Mouse (Mus musculus): ENCODE data around the gene Mgat4b. TPM values are rescaled to one million over a fixed set of nuclear protein-coding genes. Genes with fewer than 3 reads are reported as not detected.

The Mgat4b gene
- total and polyA plus RNA-seq, 2 experiments from 2014 or later: 91.8 to 107 TPM

GRCm38 (mm10) chr11:50230481-50231304 lies 20.0 kb downstream of the Mgat4b start:
- 0 out of 2 replicates have a peak overlapping the region, but pooled peaks have one; percentile 26 for H3K4me2 ChIP-seq (ENCODE audit: low read depth)
- WGBS: 29% methylated on average over 45 of the region's 45 CpGs
- 0 out of 2 replicates have a peak overlapping the region, but pooled peaks have one; percentile 40 for H3K27ac ChIP-seq (ENCODE audit: low read depth, low read length)
- H3K9me3 ChIP-seq (ENCODE audit: low read length): no peaks in the 10 kb centered on the region
- H3K36me3 ChIP-seq (ENCODE audit: insufficient read depth): peaks cover 46% of the 10 kb centered on the region
- H3K27me3 ChIP-seq (ENCODE audit: insufficient read depth, low read length): 0 out of 2 replicates have a peak, but pooled peaks cover 4% of the 10 kb centered on the region
- ATAC-seq (no peak), DNase-seq (no peak)
- H3K4me1 ChIP-seq (ENCODE audit: insufficient read depth): peaks cover 10% of the 10 kb centered on the region
- no peak overlapping the region for H3K9ac ChIP-seq
- H3K4me3 ChIP-seq (ENCODE audit: low read depth, low read length): peak overlapping the region; percentile 9; the same call in 1 of the 2 replicates
- TF ChIP-seq CTCF (IDR thresholded peaks at IDR 0.05; ENCODE audit: low read depth): no peak

- H3K4me2 ChIP-seq (ENCODE audit: low read depth): 0 out of 2 replicates have a peak overlapping the region, but pooled peaks have one; percentile 26
- peaks cover 9% of the 10 kb centered on the region for H3K4me1 ChIP-seq (ENCODE audit: insufficient read depth)
- peak; percentile 69 for TF ChIP-seq CTCF (IDR thresholded peaks at IDR 0.05; ENCODE audit: low read depth)
- H3K27ac ChIP-seq (ENCODE audit: low read depth, low read length): no peak overlapping the region
- H3K36me3 ChIP-seq (ENCODE audit: insufficient read depth): peaks cover 46% of the 10 kb centered on the region
- ATAC-seq (peak; percentile 34; the same call in 1 of the 2 replicates), DNase-seq (peak; percentile 84)
- no peak overlapping the region for H3K4me3 ChIP-seq (ENCODE audit: low read depth, low read length)
- 21% methylated on average over 8 of the region's 8 CpGs for WGBS
- 0 out of 2 replicates have a peak, but pooled peaks cover 5% of the 10 kb centered on the region for H3K27me3 ChIP-seq (ENCODE audit: insufficient read depth, low read length)
- H3K9me3 ChIP-seq (ENCODE audit: low read length): no peaks in the 10 kb centered on the region
- H3K9ac ChIP-seq: no peak overlapping the region
Observed at GRCm38 (mm10) chr11:50231411-50231810, 20.7 kb downstream of the Mgat4b start.

- Histone ChIP-seq H3K9ac (no peak overlapping the region), H3K27me3 (ENCODE audit: insufficient read depth, low read length) (0 out of 2 replicates have a peak, but pooled peaks cover 5% of the 10 kb centered on the region), H3K4me3 (ENCODE audit: low read depth, low read length) (no peak overlapping the region), H3K9me3 (ENCODE audit: low read length) (no peaks in the 10 kb centered on the region), H3K4me2 (ENCODE audit: low read depth) (no peak overlapping the region), H3K27ac (ENCODE audit: low read depth, low read length) (no peak overlapping the region), H3K4me1 (ENCODE audit: insufficient read depth) (peaks cover 11% of the 10 kb centered on the region), H3K36me3 (ENCODE audit: insufficient read depth) (peaks cover 46% of the 10 kb centered on the region)
- DNase-seq (no peak), ATAC-seq (no peak)
- no peak for TF ChIP-seq CTCF (IDR thresholded peaks at IDR 0.05; ENCODE audit: low read depth)
- 95% methylated on average over 13 of the region's 13 CpGs for WGBS
Observed at GRCm38 (mm10) chr11:50233022-50233421, 22.3 kb downstream of the Mgat4b start.

DNA sequence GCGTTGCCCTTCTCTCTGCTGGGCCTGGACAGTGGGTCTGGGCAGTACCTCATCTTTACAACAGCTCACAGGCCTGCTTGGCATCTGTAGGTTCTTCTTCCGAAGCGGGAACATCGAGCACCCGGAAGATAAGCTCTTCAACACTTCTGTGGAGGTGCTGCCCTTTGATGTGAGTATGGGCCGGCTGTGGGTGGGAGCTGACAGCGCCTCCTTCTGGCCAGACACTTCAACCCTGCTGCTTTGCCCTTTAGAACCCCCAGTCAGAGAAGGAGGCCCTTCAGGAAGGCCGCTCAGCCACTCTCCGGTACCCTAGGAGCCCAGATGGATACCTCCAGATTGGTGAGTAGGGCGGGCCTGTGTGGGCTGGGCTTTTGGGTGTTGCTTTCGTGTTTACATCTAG lies 23.3 kb downstream of the Mgat4b start:
- H3K4me1 ChIP-seq (ENCODE audit: insufficient read depth): peaks cover 11% of the 10 kb centered on the region
- H3K4me2 ChIP-seq (ENCODE audit: low read depth): no peak overlapping the region
- H3K9me3 ChIP-seq (ENCODE audit: low read length): no peaks in the 10 kb centered on the region
- no peak overlapping the region for H3K4me3 ChIP-seq (ENCODE audit: low read depth, low read length)
- H3K36me3 ChIP-seq (ENCODE audit: insufficient read depth): peaks cover 46% of the 10 kb centered on the region
- no peak overlapping the region for H3K27ac ChIP-seq (ENCODE audit: low read depth, low read length)
- 90% methylated on average over 11 of the region's 11 CpGs for WGBS
- no peak for DNase-seq
- TF ChIP-seq CTCF (IDR thresholded peaks at IDR 0.05; ENCODE audit: low read depth): no peak
- 0 out of 2 replicates have a peak, but pooled peaks cover 5% of the 10 kb centered on the region for H3K27me3 ChIP-seq (ENCODE audit: insufficient read depth, low read length)
- H3K9ac ChIP-seq: no peak overlapping the region
- no peak for ATAC-seq

DNA sequence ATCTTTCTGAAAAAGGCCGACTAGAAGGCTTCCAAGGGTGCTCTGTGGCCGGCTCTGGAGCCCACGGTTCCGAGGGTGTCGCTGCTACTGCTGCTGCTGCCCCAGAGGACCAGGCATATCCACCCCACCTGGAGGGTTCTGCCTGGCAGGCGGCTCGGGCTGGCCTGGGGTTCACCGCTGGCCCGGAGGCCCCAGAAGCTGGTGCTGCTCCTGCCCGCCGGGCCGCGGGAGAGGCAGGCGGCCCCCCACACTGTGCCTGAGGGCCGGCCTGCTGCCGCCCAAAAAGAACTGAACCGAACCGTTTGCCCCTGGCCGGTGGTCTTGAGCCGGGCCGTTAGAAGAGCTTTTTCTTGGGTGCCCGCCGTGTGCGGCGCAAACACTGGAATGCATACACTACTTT lies 23.9 kb downstream of the Mgat4b start:
- DNase-seq: no peak
- Histone ChIP-seq H3K27ac (ENCODE audit: low read depth, low read length) (no peak overlapping the region), H3K27me3 (ENCODE audit: insufficient read depth, low read length) (0 out of 2 replicates have a peak, but pooled peaks cover 5% of the 10 kb centered on the region), H3K9me3 (ENCODE audit: low read length) (no peaks in the 10 kb centered on the region), H3K4me3 (ENCODE audit: low read depth, low read length) (no peak overlapping the region), H3K4me2 (ENCODE audit: low read depth) (no peak overlapping the region), H3K4me1 (ENCODE audit: insufficient read depth) (peaks cover 11% of the 10 kb centered on the region), H3K36me3 (ENCODE audit: insufficient read depth) (peaks cover 46% of the 10 kb centered on the region), H3K9ac (no peak overlapping the region)
- 96% methylated on average over 25 of the region's 25 CpGs for WGBS
- no peak for TF ChIP-seq CTCF (IDR thresholded peaks at IDR 0.05; ENCODE audit: low read depth)
- no peak for ATAC-seq

- DNase-seq (peak; percentile 91), ATAC-seq (peak; percentile 81)
- WGBS: under 1% methylated on average over 25 of the region's 27 CpGs
- H3K4me3 ChIP-seq (ENCODE audit: low read depth, low read length): peak overlapping the region; percentile 59
- peaks cover 9% of the 10 kb centered on the region for H3K4me1 ChIP-seq (ENCODE audit: insufficient read depth)
- peaks cover 39% of the 10 kb centered on the region for H3K36me3 ChIP-seq (ENCODE audit: insufficient read depth)
- H3K9me3 ChIP-seq (ENCODE audit: low read length): no peaks in the 10 kb centered on the region
- peak overlapping the region; percentile 99 for H3K4me2 ChIP-seq (ENCODE audit: low read depth)
- TF ChIP-seq CTCF (IDR thresholded peaks at IDR 0.05; ENCODE audit: low read depth): peak; percentile 65
- H3K9ac ChIP-seq: peak overlapping the region; percentile 51
- H3K27me3 ChIP-seq (ENCODE audit: insufficient read depth, low read length): 0 out of 2 replicates have a peak, but pooled peaks cover 5% of the 10 kb centered on the region
- H3K27ac ChIP-seq (ENCODE audit: low read depth, low read length): no peak overlapping the region
Observed at GRCm38 (mm10) chr11:50236540-50236936, 25.8 kb downstream of the Mgat4b start.

Measured in forebrain, postnatal 0 days (tissue).